Mouse (Mus musculus) liver, postnatal 0 days (tissue): ENCODE measurements around the gene Elk3. TPM values are rescaled to one million over a fixed set of nuclear protein-coding genes. Genes with fewer than 3 reads are reported as not detected.
A peak's percentile ranks its signal among the peaks of the same experiment; 100 is the strongest.

ENCODE experiments used
- ATAC-seq: fragments of 200-750 bp; cut with Nextera tagmentation; 2 replicates; pipeline ENCODE4 v1.8.0; 2017; ENCODE audit warnings: mild to moderate bottlenecking, moderate library complexity
- DNase-seq: peaks from one replicate; pipeline ENCODE4 v3.0.0-alpha.2; 2016
- H3K27ac ChIP-seq: fragments of 300-500 bp; sonication (generic); 2 replicates; pipeline ENCODE4 v1.5.1; 2014; ENCODE audit warnings: antibody characterized with exemption, moderate library complexity, mild to moderate bottlenecking, low read depth
- H3K27me3 ChIP-seq: fragments of 300-500 bp; sonication (generic); 2 replicates; pipeline ENCODE4 v1.6.1; 2014; ENCODE audit warnings: low read length, control low read depth, mixed read lengths; ENCODE audit not compliant: insufficient read depth
- H3K36me3 ChIP-seq: fragments of 300-500 bp; sonication (generic); replicated peaks from 2 replicates; pipeline ENCODE4 v1.6.1; 2014; ENCODE audit warnings: mild to moderate bottlenecking, control low read depth, low read length, moderate library complexity, mixed read lengths; ENCODE audit not compliant: insufficient read depth
- H3K4me1 ChIP-seq: fragments of 300-500 bp; sonication (generic); 2 replicates; pipeline ENCODE4 v1.6.1; 2014; ENCODE audit warnings: antibody characterized with exemption, mild to moderate bottlenecking, control low read depth; ENCODE audit not compliant: insufficient read depth
- H3K4me2 ChIP-seq: fragments of 300-500 bp; sonication (generic); 2 replicates; pipeline ENCODE4 v1.6.1; 2014; ENCODE audit warnings: low read depth, mild to moderate bottlenecking, low read length, moderate library complexity, mixed read lengths
- H3K4me3 ChIP-seq: fragments of 300-500 bp; sonication (generic); 2 replicates; pipeline ENCODE4 v1.5.1; 2014; ENCODE audit warnings: low read depth, low read length
- H3K9ac ChIP-seq: fragments of 300-500 bp; sonication (generic); replicated peaks from 2 replicates; pipeline ENCODE4 v1.6.1; 2014; ENCODE audit warnings: mild to moderate bottlenecking, moderate library complexity
- H3K9me3 ChIP-seq: fragments of 300-500 bp; sonication (generic); 2 replicates; pipeline ENCODE4 v1.6.1; 2016; ENCODE audit warnings: mild to moderate bottlenecking, control low read depth, low read length, mixed read lengths
- CTCF ChIP-seq: sonication (generic); IDR thresholded peaks from 2 replicates; pipeline ENCODE4 v1.5.1; 2016; ENCODE audit warnings: antibody characterized with exemption, low read depth
- EP300 ChIP-seq: IDR thresholded peaks from 2 replicates; pipeline ENCODE4 v1.6.1; 2016; ENCODE audit warnings: antibody characterized with exemption, low read depth, mild to moderate bottlenecking
- WGBS: fragments of 180-500 bp; shearing (Covaris S2); extraction: QIAGEN DNeasy Blood & Tissue Kit; methylation state at CpG from one replicate; pipeline ENCODE4 v1.1.7; 2014; ENCODE audit not compliant: insufficient replicate concordance; 5-methylcytosine and 5-hydroxymethylcytosine counted together
- polyA plus RNA-seq: library from polyadenylated mRNA; unstranded; fragments of >200 nt; fragmentation: Nextera tagmentation; extraction: Ambion mirVana; gene quantifications from 2 replicates; pipeline ENCODE4 v1.2.1, GENCODE M21; 2015

Gene Elk3
- polyA plus RNA-seq, 1 experiment from 2014 or later: 7.9 TPM

DNA sequence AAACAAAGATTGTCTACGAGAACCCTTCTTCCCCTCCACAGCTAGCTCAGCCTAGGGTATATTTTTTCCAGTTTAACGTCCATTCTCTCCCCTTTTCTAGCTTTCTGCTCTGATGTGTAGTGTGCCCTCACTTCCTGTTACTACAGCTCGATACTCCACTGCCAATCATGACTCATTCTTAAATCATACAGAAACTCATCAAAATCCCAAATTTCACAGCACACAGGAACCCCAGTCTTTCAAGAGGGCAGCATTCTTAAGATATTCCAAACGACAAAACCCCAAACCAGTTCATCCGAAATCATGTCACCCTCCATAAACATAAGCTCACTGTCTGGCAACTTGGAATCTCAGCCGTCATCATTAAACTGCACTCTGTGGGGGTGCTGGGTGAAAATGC is 5.0 kb downstream of the Elk3 start:
- no peak overlapping the region for H3K27ac ChIP-seq
- H3K27me3 ChIP-seq: peaks cover 14% of the 10 kb centered on the region
- H3K4me2 ChIP-seq: no peak overlapping the region
- no peaks in the 10 kb centered on the region for H3K36me3 ChIP-seq
- no peak overlapping the region for H3K9ac ChIP-seq
- 0 out of 2 replicates have a peak, but pooled peaks cover 2% of the 10 kb centered on the region for H3K4me1 ChIP-seq
- DNase-seq (no peak), ATAC-seq (no peak)
- TF ChIP-seq EP300 (no peak), CTCF (no peak)
- WGBS: 48% methylated on average over 6 of the region's 6 CpGs
- no peaks in the 10 kb centered on the region for H3K9me3 ChIP-seq
- no peak overlapping the region for H3K4me3 ChIP-seq

DNA sequence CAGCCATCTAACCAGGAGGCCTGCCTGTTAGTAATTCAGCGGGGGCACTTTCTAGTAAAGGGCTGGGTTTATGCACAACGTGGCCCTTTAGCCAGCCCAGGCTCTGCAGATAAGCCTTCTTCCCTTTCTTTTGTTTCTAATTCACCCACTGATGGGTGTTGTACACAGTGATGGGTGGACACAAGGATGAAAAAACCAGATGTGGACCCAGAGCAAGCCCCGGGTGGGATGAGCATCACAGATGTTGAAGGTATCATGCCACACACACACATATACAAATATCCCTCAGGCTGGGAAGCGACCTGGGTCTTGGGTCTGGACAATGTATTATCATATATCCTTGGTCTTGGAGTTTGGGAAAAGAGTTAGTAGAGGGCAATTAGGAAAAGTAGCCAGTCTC is 7.7 kb downstream of the Elk3 start:
- Histone ChIP-seq H3K36me3 (no peaks in the 10 kb centered on the region), H3K27me3 (no peaks in the 10 kb centered on the region), H3K9ac (no peak overlapping the region), H3K9me3 (no peaks in the 10 kb centered on the region), H3K4me1 (no peaks in the 10 kb centered on the region), H3K4me3 (no peak overlapping the region), H3K27ac (no peak overlapping the region), H3K4me2 (no peak overlapping the region)
- DNase-seq (no peak), ATAC-seq (no peak)
- 58% methylated on average over 4 of the region's 4 CpGs for WGBS
- TF ChIP-seq CTCF: no peak
- no peak for TF ChIP-seq EP300

- Histone ChIP-seq H3K36me3 (no peaks in the 10 kb centered on the region), H3K4me2 (no peak overlapping the region), H3K27me3 (no peaks in the 10 kb centered on the region), H3K9me3 (no peaks in the 10 kb centered on the region), H3K27ac (no peak overlapping the region), H3K4me1 (no peaks in the 10 kb centered on the region), H3K4me3 (no peak overlapping the region), H3K9ac (no peak overlapping the region)
- WGBS: 72% methylated on average over 8 of the region's 8 CpGs
- ATAC-seq (no peak), DNase-seq (no peak)
- no peak for TF ChIP-seq CTCF
- no peak for TF ChIP-seq EP300
Measured at GRCm38 (mm10) chr10:93301831-93302230, 9.1 kb downstream of the Elk3 start.

DNA sequence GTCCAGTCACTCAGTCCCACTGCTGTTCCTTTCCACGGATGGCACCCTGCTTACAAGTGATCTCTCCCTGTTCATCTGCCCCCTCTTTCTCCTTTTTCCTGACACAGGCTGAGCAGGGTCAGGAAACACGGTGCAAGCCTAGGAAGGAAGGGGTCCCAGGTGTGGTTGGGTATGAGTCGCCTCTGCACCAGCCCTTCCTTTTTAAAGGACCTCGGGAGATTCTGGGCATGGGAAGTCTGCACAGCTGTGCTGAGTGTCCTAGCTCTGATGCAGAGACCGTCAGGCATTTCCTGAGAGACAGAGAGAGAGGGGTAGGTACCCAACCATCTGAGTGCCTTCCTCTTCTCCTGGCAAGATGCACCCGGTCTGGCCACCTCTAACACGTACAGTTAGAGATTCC is 12.7 kb downstream of the Elk3 start:
- DNase-seq: no peak
- H3K4me2 ChIP-seq: no peak overlapping the region
- no peak overlapping the region for H3K27ac ChIP-seq
- H3K4me1 ChIP-seq: no peaks in the 10 kb centered on the region
- no peak overlapping the region for H3K4me3 ChIP-seq
- 28% methylated on average over 7 of the region's 7 CpGs for WGBS
- TF ChIP-seq EP300 (no peak), CTCF (no peak)
- H3K9me3 ChIP-seq: no peaks in the 10 kb centered on the region
- no peak overlapping the region for H3K9ac ChIP-seq
- no peak for ATAC-seq
- H3K27me3 ChIP-seq: no peaks in the 10 kb centered on the region
- no peaks in the 10 kb centered on the region for H3K36me3 ChIP-seq

DNA sequence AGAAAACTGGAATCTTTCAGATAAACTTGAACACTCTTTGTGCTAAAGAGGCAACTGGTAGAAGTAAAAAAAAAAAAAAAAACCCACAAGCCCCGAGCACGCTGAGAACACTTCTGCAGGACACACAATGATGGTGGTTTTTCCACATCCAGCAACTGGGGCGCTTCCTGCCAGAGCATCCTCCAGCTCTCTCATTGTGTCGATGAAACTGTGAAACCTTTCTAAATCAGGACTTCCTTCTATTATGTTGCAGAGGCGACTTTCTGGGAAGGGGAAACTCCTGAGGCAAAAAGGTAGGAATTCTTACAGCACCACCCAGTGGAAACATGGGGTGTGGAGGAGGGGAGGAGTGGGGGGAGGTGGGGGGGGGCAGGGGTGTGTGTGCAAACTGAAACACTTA is 13.2 kb downstream of the Elk3 start:
- Histone ChIP-seq H3K27me3 (no peaks in the 10 kb centered on the region), H3K4me3 (no peak overlapping the region), H3K36me3 (no peaks in the 10 kb centered on the region), H3K4me1 (no peaks in the 10 kb centered on the region), H3K4me2 (no peak overlapping the region), H3K9me3 (no peaks in the 10 kb centered on the region), H3K27ac (no peak overlapping the region), H3K9ac (no peak overlapping the region)
- WGBS: 26% methylated on average over 5 of the region's 5 CpGs
- ATAC-seq (no peak; the same call in 1 of the 2 replicates), DNase-seq (no peak)
- TF ChIP-seq CTCF: no peak; the same call in 1 of the 2 replicates
- no peak for TF ChIP-seq EP300

DNA sequence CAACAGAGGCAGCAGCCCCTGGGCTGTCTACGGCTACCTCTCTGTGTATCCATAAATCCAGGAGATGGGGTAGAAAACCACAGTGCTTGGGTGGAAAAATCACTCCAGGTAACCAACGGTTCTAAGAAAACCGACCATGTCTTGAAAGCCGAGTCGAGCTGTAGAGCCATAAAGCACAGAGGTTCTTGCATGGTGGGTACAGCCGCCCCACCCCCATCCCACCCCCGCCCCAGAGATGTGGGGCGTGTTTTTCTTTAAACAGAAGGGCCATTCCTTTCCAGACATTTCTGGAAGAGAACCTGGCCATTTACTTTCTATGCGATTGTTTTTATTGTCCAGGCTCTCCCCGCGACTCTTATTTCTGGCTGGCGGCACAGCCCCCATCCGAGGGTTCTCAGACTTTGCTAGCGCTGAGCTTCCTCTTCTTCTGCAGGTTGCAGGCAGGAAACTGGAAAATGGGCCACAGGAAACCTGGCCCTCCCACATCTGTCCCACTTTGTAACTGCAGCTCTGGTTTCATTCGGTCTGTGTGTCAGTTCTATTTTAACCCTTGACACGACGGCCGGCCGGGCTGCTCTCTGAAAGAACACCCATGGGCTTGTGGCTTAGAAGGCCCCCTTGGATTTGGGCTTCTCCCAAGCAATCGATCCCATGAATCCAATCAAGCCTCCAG is 16.3 kb downstream of the Elk3 start:
- no peak for DNase-seq
- WGBS: 28% methylated on average over 20 of the region's 20 CpGs
- no peaks in the 10 kb centered on the region for H3K9me3 ChIP-seq
- H3K36me3 ChIP-seq: no peaks in the 10 kb centered on the region
- no peak for ATAC-seq
- peak overlapping the region; percentile 20 for H3K4me2 ChIP-seq
- H3K27me3 ChIP-seq: no peaks in the 10 kb centered on the region
- no peaks in the 10 kb centered on the region for H3K4me1 ChIP-seq
- 0 out of 2 replicates have a peak overlapping the region, but pooled peaks have one; percentile 26 for H3K27ac ChIP-seq
- no peak overlapping the region for H3K4me3 ChIP-seq
- no peak for TF ChIP-seq EP300
- TF ChIP-seq CTCF: no peak
- no peak overlapping the region for H3K9ac ChIP-seq

GRCm38 (mm10) chr10:93293621-93294020 is 17.3 kb downstream of the Elk3 start:
- H3K27me3 ChIP-seq: no peaks in the 10 kb centered on the region
- no peak overlapping the region for H3K4me2 ChIP-seq
- H3K4me1 ChIP-seq: no peaks in the 10 kb centered on the region
- H3K9ac ChIP-seq: no peak overlapping the region
- ATAC-seq (no peak), DNase-seq (no peak)
- no peaks in the 10 kb centered on the region for H3K9me3 ChIP-seq
- TF ChIP-seq CTCF (no peak), EP300 (no peak)
- H3K4me3 ChIP-seq: no peak overlapping the region
- no peaks in the 10 kb centered on the region for H3K36me3 ChIP-seq
- WGBS: 40% methylated on average over 7 of the region's 7 CpGs
- H3K27ac ChIP-seq: no peak overlapping the region
